ENCODE assay signal across 11 mouse cellular contexts in genomic region chr2:84775665-84776064, GRCm38 (mm10). TPM values are rescaled to one million over a fixed set of nuclear protein-coding genes. Genes with fewer than 3 reads are reported as not detected.
DNase-seq lines count a peak whose midpoint lies in the region; TF ChIP-seq lines count a peak whose summit lies in the region.
"Had no signal": no experiment of that assay in that cellular context is flagged by ENCODE, and none has a peak within 500 bp of the region (broad histone marks: within the 10 kb centered on the region; RNA-seq: fewer than 3 reads in every experiment).

No protein-coding gene starts in this region.

- 0 out of 2 replicates have a peak overlapping the region, but pooled peaks have one; percentile 25 for H3K27ac ChIP-seq in layer of hippocampus, adult 2 months
- H3K27ac ChIP-seq in thymus, adult 2 months (ENCODE audit: control insufficient read depth, insufficient read depth, low read length): no peak overlapping the region

- DNase-seq in cerebellum, adult 11-12 months: peak; percentile 22
- DNase-seq in cerebellum, postnatal 36 days: no peak
- DNase-seq in layer of hippocampus, adult 2 months (ENCODE audit: low spot score in 2 of 2): no peak
- no peak for DNase-seq in layer of hippocampus, adult 11-12 months (ENCODE audit: low spot score)
- DNase-seq in gastrocnemius, postnatal 36 days: peak; percentile 26 to 52
- peak; percentile 59 for DNase-seq in lung, postnatal 36 days
- no peak for DNase-seq in thymus, adult 2 months
- DNase-seq in right cerebral cortex, postnatal 25 days: no peak
- DNase-seq: right cerebral cortex, postnatal 4 days had no signal

- TF ChIP-seq CTCF in layer of hippocampus, adult 2 months (conservative IDR thresholded peaks at IDR 0.05): no peak
- TF ChIP-seq CTCF in thymus, adult 2 months (IDR thresholded peaks at IDR 0.05; ENCODE audit: borderline replicate concordance, control insufficient read depth, extremely low read depth, insufficient read depth, low read length, poor library complexity): no peak

- no peak overlapping the region for H3K4me3 ChIP-seq in layer of hippocampus, adult 2 months
- H3K4me3 ChIP-seq in thymus, adult 2 months (ENCODE audit: control insufficient read depth, insufficient read depth, low read length): no peak overlapping the region

- no peaks in the 10 kb centered on the region for H3K27me3 ChIP-seq in thymus, adult 2 months (ENCODE audit: control insufficient read depth, insufficient read depth, low read length)
- H3K27me3 ChIP-seq: embryonic facial prominence, embryonic 12.5 days had no signal

- H3K36me3 ChIP-seq in thymus, adult 2 months (ENCODE audit: control insufficient read depth, insufficient read depth, low read length): no peaks in the 10 kb centered on the region
- H3K36me3 ChIP-seq: embryonic facial prominence, embryonic 12.5 days had no signal

- intact Hi-C loops in gastrocnemius, postnatal 36 days (cut with DNase I): no loop called here

- no peaks in the 10 kb centered on the region for H3K4me1 ChIP-seq in thymus, adult 2 months (replicated peaks; ENCODE audit: control insufficient read depth, insufficient read depth, low read length)

- TF ChIP-seq POLR2A in thymus, adult 2 months (IDR thresholded peaks at IDR 0.05; ENCODE audit: control insufficient read depth, extremely low read depth, insufficient read depth, low read length, poor library complexity): no peak

- 76% methylated on average over 6 of the region's 6 CpGs for WGBS in thymus, adult 2 months

RNA-seq across cellular contexts. Expression of gene Serping1, which starts 0.4 kb away (rescaled TPM):
- total RNA-seq in layer of hippocampus, adult 2 months (2021): 1 to 10 TPM; 7.4 to 8.4 TPM
- total RNA-seq in gastrocnemius, postnatal 36 days (2021): 10 to 100 TPM; 44.8 to 46.5 TPM
- polyA plus RNA-seq in thymus, adult 2 months (2012; rRNA removed): 64.6 and 93.7 TPM in 2 replicates

RNA-seq across cellular contexts. Expression of gene Ube2l6, which starts 23.0 kb away (rescaled TPM):
- total RNA-seq in layer of hippocampus, adult 2 months (2021): 1 to 10 TPM; 6.0 to 6.1 TPM
- 1 to 10 TPM; 2.6 to 3.5 TPM for total RNA-seq in gastrocnemius, postnatal 36 days (2021)
- 27.7 and 35.3 TPM in 2 replicates for polyA plus RNA-seq in thymus, adult 2 months (2012; rRNA removed)

RNA-seq across cellular contexts. Expression of gene Gm19426, which starts 32.2 kb away (rescaled TPM):
- total RNA-seq in layer of hippocampus, adult 2 months (2021): 1 to 10 TPM; 1.6 to 2.5 TPM
- total RNA-seq in gastrocnemius, postnatal 36 days (2021): under 1 TPM in 1 of 2 experiments, not detected in 1; 0.51 TPM
- 0.15 TPM in 1 of 2 replicates, not detected in the other for polyA plus RNA-seq in thymus, adult 2 months (2012; rRNA removed)

RNA-seq across cellular contexts. Expression of gene Ypel4, which starts 41.8 kb away (rescaled TPM):
- total RNA-seq in layer of hippocampus, adult 2 months (2021): 10 to 100 TPM; 90.0 to 93.4 TPM
- total RNA-seq in gastrocnemius, postnatal 36 days (2021): under 1 TPM; 0.35 to 0.61 TPM
- polyA plus RNA-seq in thymus, adult 2 months (2012; rRNA removed): 1.2 and 2.0 TPM in 2 replicates

RNA-seq across cellular contexts. Expression of gene Smtnl1, which starts 46.8 kb away (rescaled TPM):
- total RNA-seq in layer of hippocampus, adult 2 months (2021): not detected
- 10 to 100 TPM; 58.7 to 84.0 TPM for total RNA-seq in gastrocnemius, postnatal 36 days (2021)
- polyA plus RNA-seq in thymus, adult 2 months (2012; rRNA removed): 0.60 and 0.94 TPM in 2 replicates
- polyA plus RNA-seq: intestine, embryonic 14.5 days had no signal

Comparison
In these comparisons a context has a peak if more than half of its experiments do, and no peak if none do; other contexts are left out.
1. DNase-seq: peak in cerebellum, adult 11-12 months (single experiment), gastrocnemius, postnatal 36 days (2 of 2) and lung, postnatal 36 days (single experiment); none in cerebellum, postnatal 36 days (0 of 2), layer of hippocampus, adult 2 months (0 of 2), layer of hippocampus, adult 11-12 months (single experiment), thymus, adult 2 months (single experiment) and right cerebral cortex, postnatal 25 days (single experiment).
2. RNA of gene Serping1, which starts 0.4 kb away (total RNA-seq): 44.8 to 46.5 TPM in gastrocnemius, postnatal 36 days; 7.4 to 8.4 TPM in layer of hippocampus, adult 2 months; every median in the first group is over 4 times any median in the second.